Mouse (Mus musculus) adrenal gland, postnatal 4 days (tissue): Measurements from ENCODE around the gene Them4. TPM values are rescaled to one million over a fixed set of nuclear protein-coding genes. Genes with fewer than 3 reads are reported as not detected.
"Not testable (repeated sequence)": the region's sequence is repeated elsewhere in the genome, so short reads cannot be mapped to it uniquely, and the experiment has no call there.

Experiments used
- DNase-seq, 2 experiments: peaks; one replicate each; pipeline ENCODE4 v3.0.0; 2021 to 2022; ENCODE audit warnings: low spot score in 2 of 2, mixed read lengths in 2 of 2
- long read RNA-seq, 2 experiments: library from polyadenylated mRNA; stranded (forward); transcript quantifications; one replicate each; pipeline ENCODE4 v2.0.0; 2021
- total RNA-seq, 2 experiments: library from RNA; stranded (reverse); gene quantifications; 2 replicates each; pipeline ENCODE4 v1.2.3; 2021

The Them4 gene
- total RNA-seq = 1 to 10 TPM; 9.0 to 9.8 TPM
- long read RNA-seq, experiment 1, transcript Them4-201 (6 exons, 1,781 nt) = major isoform, 10 of 12 reads
- long read RNA-seq, experiment 1, partial matches to known transcripts = 0 of 12 reads
- long read RNA-seq, experiment 1, other reads (novel, unspliced or antisense) = 2 of 12 reads
- long read RNA-seq, experiment 2, transcript Them4-201 (6 exons, 1,781 nt) = major isoform, 13 of 17 reads
- long read RNA-seq, experiment 2, partial matches to known transcripts = 1 of 17 reads
- long read RNA-seq, experiment 2, other reads (novel, unspliced or antisense) = 3 of 17 reads

DNA sequence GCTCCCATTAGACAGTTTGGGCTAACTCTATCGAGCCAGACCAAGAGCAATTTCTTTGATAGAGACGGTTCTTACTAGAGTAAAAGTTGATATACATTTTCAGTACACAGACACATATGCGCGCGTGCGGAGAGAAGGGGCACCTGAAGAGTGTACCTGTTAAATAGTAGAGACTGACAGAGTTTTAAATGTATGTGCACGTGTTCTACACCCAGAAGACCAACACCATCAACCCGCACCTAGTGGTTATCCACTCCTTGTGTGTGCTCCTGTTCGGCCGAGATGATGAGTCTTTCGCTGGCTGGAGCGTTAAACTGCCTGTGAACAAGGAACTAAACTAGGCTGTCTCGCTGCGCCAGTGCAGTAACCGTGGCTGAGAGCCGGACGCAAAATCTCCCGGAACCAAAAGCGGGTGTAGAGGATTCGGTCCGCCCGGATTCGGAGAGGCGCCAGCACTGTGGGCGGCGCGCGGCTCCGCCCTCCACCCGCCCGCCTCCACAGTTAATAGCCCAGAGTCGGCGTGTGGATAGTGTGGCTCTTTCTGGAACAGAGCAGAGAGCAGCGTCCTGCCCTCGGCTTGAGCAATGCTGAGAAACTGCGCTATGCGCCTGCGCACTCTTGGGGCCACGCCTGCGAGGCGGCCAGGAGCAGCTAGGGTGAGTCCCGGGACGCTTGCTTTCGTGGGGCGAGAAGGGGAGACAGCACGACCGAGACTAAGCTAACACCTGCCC is at the start of gene Them4:
Them4 (plus strand) TSS at position 457 of the 731 bp plus-strand sequence.
- peak; percentile 85 to 97 for DNase-seq

DNA sequence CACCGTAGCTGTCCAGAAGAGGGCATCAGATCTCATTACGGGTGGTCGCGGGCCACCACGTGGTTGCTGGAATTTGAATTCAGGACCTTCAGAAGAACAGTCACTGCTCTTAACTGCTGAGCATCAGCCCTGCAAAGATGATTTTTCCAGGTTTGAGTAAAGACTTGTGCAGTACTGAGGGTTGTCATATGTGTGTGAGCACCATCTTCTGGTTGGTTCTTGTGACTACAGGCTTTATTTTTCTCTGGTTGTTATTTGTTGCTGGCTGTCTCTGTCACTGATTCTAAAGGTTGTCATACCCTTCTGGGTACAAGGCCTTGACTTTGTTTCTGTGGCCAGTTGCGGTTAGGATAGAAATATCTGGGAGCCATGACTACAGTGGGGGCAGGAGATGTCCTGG is 49.3 kb upstream of the Them4 start:
- DNase-seq = no peak

DNA sequence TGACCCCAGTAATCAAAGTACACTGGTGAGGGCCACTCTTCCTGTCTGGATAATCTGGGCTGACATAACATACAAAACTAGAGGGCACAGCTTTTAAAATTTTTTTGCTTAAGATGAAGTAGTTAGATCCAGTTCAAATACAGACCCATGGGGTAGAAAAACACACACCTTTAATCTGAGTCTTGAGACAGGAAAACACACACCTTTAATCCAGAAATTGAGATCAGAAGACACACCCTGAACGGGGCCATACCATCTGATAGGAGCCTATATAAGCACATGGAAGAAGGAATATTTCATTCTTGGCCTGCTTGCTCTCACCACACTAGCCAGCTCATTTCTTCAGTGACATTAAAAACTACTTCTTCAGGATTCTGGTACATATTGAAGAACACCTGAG is 46.2 kb upstream of the Them4 start, which contains the start of gene Gm4778:
Gm4778 (plus strand) TSS at position 301 of the 400 bp plus-strand sequence.
- DNase-seq = not testable (repeated sequence)

DNA sequence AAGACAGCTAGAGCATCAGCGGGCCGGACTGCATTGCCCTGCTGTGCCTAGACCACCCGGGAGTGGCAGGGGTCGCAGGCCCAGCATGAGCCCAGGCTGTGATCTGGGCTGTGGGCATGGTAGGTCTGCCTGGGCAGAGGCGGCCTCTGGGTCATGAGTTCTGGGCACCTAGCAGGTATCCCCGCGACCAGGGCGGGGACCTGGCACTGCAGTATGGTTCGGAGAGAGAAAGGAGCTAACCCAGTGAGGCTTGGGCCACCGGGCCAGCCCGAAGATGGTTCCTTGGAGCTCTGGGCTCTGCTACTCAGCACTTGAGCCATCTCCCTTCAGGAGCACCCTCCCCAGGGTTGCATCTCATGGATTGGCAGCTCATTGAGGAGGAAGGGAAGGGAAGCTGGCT is 33.9 kb upstream of the Them4 start:
- DNase-seq = no peak

DNA sequence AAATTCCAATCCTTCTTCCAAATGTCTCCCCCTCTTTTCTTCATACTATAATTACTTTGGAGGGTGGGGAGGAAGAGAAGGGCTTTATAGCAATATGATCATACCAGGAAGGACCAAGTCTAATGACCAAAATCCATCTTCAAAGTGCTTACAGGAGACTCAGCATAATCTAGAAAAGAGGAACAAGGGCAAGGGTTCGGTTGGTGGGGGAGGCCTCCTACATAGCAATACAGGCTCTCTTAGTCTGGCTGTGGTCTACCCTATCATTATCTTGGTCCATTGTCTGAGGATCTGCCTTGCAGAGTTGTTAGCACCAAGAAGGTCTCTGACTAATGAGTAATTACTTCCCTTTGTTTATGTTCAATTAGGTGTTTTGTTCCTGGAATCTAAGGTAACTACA is 4.4 kb upstream of the Them4 start:
- DNase-seq = no peak

DNA sequence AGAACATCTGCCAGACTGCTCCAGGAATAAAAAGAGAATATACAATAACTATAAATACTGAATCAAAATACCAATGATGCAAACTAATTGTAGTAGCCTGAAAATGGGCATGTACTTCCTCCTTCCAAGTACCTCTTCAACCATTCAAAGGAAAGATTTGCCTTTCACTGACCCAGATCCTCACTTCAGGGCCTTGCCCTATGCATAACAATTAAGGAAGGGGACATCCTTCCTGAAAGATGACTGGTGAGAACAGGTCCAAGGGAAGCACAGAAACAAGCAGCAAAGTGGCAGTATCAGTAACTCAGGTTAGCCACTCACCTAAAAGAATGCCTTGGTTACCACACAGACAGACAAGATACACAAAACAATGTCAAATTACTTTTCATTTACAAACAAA is 2.9 kb upstream of the Them4 start:
- DNase-seq = no peak

DNA sequence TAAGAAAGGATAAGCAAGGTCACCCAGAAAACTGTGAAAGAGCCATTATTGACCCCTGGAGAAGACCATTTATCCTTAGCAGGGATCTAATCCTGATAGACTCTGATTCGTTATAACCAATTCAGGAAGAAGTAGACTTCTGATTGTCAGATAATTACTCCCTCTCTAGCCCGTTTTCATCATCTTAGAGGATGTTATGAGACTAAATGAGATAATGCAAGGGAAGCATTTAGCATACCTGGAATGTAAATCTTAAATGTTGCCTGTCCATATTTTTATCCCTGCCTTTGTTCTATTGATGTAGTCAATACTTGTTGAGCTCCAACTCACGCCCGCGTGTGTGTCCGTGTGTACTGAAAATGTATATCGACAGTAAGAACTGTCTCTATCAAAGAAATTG is 602 bp downstream of the Them4 start:
- DNase-seq = no peak

DNA sequence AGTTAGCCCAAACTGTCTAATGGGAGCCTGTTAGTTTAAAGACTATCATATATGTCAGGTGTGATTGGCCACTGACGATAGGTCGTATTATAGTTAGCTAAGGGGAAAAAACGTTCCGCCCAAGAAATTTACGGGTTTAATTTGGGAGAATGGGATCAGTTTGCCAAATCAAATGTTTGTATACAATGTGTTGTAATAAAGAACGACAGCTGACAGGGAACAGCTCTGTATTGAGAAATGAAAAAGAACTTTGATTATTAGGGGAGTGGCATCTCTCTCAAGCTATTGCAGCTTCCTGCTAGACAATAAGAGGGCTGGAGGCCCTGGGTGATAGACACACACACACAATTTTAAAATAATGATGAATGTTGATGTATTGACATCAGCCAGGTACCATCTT is 1.0 kb downstream of the Them4 start:
- DNase-seq = no peak

DNA sequence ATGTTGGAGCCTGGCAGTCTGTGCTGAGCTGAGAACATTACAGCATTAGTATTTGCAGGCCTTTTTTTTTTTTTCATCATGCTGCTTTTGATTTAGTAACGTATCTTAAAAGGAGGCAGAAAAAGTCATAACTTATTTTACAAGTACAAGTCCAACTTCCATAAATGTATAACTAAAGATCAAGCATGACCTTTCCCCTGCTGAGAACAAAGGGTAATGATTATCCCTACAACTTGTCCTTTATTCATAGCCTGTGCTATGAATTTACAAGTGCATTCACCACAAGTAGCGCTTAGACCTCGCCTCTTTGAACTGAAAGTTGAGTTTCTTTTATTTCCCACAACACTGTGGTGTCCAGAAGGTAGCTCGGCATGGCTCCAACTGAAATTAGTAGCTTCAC is 1.5 kb downstream of the Them4 start:
- DNase-seq = no peak

DNA sequence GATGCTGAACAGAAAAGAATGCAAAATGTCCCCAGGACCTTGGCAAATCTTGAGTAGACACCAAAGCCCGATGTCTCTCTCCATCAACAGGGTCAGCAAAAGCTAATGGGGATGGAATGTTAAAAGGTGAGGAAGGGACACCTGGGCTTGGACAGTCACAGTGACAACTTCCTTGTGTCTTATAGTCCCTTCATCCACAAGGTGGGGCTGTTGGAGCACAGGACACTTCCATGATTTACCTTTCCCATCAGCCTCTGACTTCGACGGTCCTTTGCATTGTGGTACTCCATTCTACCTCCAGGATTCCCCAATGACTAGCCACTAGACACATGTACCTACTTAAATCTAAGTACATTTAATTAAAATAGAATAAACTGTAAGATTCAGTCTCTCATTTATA is 18.8 kb downstream of the Them4 start:
- DNase-seq = no peak

DNA sequence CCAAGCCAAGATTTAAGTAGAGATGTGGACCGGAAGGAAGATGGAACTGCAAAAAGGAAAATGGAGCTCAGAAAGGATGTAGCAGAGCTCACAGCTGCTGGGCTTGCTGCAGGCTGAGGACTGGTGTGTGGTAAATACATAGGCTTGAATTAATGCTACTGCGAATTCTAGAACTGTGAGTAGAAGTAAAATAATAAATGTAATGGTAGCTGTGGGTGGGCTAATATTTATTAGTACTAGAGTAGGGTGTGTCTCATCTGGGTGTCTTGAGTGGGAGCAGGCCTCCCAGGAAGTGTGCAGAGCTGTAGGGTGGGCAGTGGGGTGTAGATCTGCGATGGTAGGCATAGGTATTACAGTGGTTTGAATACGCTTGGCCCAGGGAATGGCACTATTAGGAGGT is 24.6 kb downstream of the Them4 start:
- no peak for DNase-seq

DNA sequence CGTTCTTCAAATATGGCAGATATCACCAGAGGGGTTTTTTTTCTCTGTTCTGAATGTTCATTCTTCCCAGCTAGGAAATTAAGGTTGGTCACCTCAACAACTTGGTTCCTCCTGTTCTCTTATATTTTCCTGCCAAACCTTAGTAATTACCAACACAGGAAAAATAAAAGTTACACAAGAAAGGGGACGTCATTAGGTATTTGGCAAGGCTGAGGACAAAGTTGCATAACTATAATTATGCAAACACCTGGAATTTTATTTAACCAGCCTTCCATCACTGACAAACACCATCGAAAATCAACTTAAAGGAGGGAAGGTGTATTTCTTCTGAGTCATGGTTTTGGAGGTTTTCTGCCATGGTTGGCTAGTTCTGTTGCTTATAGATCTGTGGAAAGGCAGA is 28.6 kb downstream of the Them4 start:
- no peak for DNase-seq

DNA sequence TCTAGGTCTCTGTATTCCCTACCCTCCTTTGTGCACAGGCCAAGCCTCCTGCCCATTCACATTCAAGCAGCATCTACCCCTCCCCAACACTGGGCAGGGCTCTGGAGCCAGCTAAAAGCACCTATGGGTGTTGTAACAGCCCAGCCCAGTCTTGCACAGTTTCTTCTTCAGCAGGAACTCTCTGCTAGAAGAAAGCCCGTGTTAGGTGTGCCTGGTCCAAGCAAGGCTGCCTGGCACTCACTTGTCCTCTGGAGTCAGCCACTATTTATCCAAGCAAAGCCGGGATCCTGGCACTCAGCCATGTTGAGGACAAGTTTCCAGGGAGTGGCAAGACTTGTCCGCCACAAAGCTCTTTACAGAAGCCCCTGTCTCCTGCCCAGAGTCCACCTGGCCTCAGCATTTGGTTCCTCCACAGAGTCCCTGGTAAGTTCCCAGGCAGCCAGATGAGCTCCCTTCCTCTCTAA is 32.1 kb downstream of the Them4 start, which contains the start of gene Them5:
Them5 (plus strand) TSS at position 141 of the 464 bp plus-strand sequence.
- DNase-seq = no peak

DNA sequence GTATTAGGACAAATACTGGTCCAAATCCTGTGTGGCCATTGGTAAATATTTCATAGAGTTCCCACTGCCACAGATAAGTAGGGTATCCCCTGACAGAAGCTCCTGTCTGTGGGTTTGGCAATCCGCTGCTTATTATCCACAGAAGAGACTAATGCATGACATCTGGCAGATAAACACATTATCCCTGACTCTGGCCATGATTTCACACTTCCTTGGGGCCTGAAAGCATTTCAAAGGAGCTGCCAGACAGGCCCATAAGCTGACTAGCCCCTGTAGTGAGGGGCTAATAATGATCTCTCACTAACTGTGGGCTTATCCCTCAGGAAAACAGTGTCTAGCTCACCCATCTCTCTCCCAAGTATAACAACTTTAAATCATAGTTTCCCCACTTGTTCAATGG is 32.7 kb downstream of the Them4 start:
- DNase-seq = no peak

DNA sequence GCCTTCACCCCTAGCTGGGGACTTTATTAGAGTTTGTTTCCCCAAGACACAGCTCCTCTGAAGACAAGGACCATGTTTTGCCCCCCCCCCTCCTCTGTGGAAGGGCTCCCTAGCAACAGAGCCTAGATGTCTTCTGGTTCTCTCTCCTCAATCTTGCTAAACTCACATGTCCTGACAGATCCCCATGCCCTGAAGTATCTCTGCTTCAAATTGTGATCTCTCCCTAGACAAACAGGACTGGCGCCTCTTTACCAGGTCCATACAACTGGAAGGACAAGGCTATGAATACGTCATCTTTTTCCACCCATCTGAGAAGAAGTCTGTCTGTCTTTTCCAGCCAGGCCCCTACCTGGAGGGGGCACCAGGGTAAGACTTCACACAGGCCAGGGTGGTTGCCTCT is 34.3 kb downstream of the Them4 start:
- DNase-seq = no peak

DNA sequence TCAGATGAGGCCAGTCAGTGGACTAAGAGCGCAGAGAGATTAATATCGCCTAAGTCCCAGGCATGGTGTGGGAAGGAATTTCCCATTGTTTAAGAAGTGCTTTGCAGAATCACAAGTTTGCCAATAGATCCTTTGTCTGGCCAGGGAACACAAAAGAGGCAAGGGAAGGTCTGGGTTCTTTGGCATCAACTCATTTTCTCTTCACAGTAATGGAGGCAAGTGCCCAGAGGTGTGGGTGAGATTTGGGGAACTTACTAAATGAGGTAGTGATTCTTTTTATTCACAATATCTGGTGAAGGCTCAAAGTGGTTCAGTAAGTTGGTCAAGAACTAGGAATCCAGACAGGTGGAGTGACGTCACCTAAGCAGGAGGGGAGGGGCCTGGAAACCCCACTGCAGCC is 35.0 kb downstream of the Them4 start:
- no peak for DNase-seq

DNA sequence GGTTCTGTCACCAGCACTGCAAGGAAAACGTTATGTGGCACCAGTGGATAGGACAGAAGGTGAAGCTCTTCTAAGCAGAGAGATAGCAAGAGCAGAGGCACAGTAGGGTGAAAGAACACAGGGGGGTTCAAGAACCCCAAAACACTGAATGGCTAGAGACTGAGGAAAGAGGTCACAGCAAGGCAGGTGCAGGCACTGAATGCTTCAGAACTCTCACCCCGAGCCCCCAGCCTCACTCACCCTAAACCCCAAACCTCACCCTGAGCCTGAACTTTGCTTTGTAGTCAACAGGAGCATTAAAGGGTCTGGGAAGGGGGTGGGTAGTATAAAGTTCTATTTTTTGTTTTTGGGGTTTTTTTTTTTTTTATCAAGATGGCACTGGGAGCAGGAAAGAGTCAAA is 38.3 kb downstream of the Them4 start:
- no peak for DNase-seq

DNA sequence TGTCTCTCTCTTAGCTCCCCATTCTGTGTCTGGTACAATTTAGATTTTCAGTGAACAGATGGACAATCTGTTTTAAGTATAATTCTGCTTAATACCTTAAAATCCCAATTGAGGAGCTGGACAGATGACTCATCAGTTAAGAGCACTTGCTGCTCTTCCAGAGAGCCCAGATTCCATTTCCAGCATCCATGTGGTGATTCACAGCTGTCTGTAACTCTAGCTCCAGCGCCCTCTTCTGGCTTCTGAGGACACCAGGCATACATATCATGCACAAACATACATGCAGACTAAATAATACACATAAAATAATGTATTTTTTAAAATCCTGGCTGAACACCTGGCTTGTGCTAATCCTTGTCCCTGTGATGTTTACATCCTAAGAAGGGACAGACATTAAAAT is 50.9 kb downstream of the Them4 start:
- no peak for DNase-seq

DNA sequence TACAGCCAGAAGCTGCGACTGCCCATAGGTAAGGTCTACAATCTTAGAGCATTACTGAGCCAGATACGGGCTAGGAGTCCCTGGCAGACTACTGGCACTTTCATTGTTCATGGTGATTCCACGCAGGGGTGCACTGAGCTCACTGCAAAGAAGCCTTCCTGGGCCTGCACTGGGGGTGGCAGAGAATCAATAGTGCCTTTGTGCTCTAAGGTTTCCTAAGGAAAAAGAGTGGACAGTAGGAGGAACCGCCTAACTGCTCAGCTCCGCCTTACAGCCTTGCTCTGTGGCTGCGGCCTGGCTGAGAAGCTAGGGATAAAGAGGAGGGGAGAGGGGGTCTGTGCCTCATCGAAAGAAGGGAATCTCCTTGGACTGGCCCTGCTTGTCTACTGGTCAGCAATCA is 52.2 kb downstream of the Them4 start, which contains the start of gene C2cd4d:
C2cd4d (plus strand) TSS at position 301 of the 400 bp plus-strand sequence.
- DNase-seq = no peak

DNA sequence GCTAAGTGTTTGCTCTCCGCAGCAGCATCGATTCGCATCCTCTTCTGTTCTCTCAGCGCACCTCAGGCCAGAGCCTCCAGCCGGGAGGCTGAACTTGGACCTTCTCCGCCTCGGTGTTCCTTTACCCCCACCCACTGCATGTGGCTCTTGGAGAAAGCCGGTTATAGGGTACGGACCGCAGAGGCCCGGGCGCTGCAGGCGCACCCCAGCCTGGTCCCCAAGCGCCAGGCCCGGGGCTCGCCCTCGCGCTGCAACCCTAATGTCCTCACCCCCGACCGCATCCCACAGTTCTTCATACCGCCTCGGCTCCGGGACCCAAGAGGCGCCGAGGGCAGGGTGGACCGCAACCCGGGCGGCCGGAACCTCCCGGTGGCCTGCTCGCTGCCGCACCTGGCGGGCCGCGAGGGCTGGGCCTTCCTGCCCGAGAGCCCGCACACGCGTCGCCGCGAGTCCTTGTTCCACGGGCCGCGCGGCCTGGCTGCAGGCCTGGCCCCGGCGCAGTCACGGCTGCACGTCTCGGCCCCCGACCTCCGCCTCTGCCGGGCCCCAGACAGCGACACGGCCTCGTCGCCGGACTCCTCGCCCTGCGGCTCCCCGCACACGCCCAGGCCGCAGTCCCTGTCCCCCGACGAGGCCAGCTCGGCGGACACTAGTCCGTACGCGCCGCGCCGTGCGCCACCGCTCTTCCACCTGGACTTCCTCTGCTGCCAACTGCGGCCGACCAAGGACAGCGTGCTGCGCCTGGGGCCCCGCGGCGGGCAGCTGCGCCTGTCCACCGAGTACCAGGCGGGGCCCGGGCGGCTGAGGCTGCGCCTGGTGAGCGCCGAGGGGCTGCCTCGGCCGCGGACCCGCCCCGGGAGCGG is 53.6 kb downstream of the Them4 start:
- DNase-seq = peak; percentile 24 to 45

DNA sequence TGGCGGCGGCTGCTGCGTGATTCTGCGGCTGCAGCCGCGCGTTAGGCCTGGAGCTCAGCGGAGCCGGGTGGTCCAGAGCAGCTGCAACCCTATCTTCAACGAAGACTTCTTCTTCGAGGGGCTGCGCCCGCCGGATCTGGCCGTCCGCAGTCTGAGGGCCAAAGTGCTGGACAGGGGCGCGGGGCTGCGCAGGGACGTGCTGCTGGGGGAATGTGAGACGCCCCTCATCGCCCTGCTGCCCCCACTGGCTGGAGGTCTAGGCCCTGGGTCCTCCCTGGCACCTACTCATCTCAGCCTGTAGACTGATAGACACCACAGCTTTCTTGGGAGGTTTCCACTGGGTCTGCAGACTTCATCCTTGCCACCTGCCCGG is 54.3 kb downstream of the Them4 start:
- DNase-seq = no peak

DNA sequence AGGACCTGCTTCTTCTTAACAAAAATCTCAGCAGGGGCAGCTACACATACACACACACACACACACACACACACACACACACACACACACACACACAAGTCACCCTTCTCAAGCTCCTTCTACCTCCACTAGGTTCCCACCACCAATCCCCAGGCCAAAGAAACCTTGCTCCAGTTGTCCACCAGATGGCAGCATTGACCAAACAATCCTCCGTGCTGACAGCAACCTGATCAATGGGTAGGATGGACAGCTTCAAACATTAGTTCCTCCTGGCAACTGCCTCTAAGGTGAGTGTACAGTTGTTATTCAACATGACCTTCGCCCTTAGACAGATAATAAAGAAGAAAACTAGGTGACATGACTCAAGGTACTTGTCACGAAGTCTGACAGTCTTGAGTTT is 56.9 kb downstream of the Them4 start:
- peak; percentile 43 to 61 for DNase-seq
